Mouse (Mus musculus): Measurements from ENCODE around the gene Kctd10.

Gene Kctd10

GRCm38 (mm10) chr5:114380209-114381012, at the start of gene Kctd10, which contains the start of gene Ube3b:
Gene Kctd10 (minus strand): TSS chr5:114380508.
Gene Ube3b (plus strand): TSS chr5:114380607.
- DNase-seq (ENCODE audit: low read depth, low spot score), result peak; percentile 95

- no peak for DNase-seq (ENCODE audit: low read depth, low spot score)
These were observed 49.5 kb upstream of the Kctd10 start for GRCm38 (mm10) chr5:114429781-114430180.

GRCm38 (mm10) chr5:114428621-114429020, 48.3 kb upstream of the Kctd10 start:
- DNase-seq (ENCODE audit: low read depth, low spot score), result no peak

GRCm38 (mm10) chr5:114426732-114427131, 46.4 kb upstream of the Kctd10 start:
- no peak for DNase-seq (ENCODE audit: low read depth, low spot score)

GRCm38 (mm10) chr5:114423961-114424360, 43.7 kb upstream of the Kctd10 start:
- no peak for DNase-seq (ENCODE audit: low read depth, low spot score)

- no peak for DNase-seq (ENCODE audit: low read depth, low spot score)
These were observed 42.3 kb upstream of the Kctd10 start for GRCm38 (mm10) chr5:114422591-114422990.

- no peak for DNase-seq (ENCODE audit: low read depth, low spot score)
These were observed 41.4 kb upstream of the Kctd10 start for GRCm38 (mm10) chr5:114421561-114422298.

- DNase-seq (ENCODE audit: low read depth, low spot score), result peak; percentile 25
These were observed 38.2 kb upstream of the Kctd10 start for GRCm38 (mm10) chr5:114418541-114418940.

- no peak for DNase-seq (ENCODE audit: low read depth, low spot score)
These were observed 36.5 kb upstream of the Kctd10 start for GRCm38 (mm10) chr5:114416855-114417254.

GRCm38 (mm10) chr5:114415606-114416005, 35.3 kb upstream of the Kctd10 start:
- DNase-seq (ENCODE audit: low read depth, low spot score), result no peak

GRCm38 (mm10) chr5:114413067-114413735, 32.9 kb upstream of the Kctd10 start:
- DNase-seq (ENCODE audit: low read depth, low spot score), result no peak

GRCm38 (mm10) chr5:114412361-114412998, 32.2 kb upstream of the Kctd10 start:
- DNase-seq (ENCODE audit: low read depth, low spot score), result peak; percentile 41

GRCm38 (mm10) chr5:114410429-114410828, 30.1 kb upstream of the Kctd10 start:
- no peak for DNase-seq (ENCODE audit: low read depth, low spot score)

GRCm38 (mm10) chr5:114408846-114409245, 28.5 kb upstream of the Kctd10 start:
- DNase-seq (ENCODE audit: low read depth, low spot score), result no peak

- DNase-seq (ENCODE audit: low read depth, low spot score), result no peak
These were observed 27.5 kb upstream of the Kctd10 start for GRCm38 (mm10) chr5:114407810-114408209.

GRCm38 (mm10) chr5:114407269-114407668, 27.0 kb upstream of the Kctd10 start:
- no peak for DNase-seq (ENCODE audit: low read depth, low spot score)

- no peak for DNase-seq (ENCODE audit: low read depth, low spot score)
These were observed 26.3 kb upstream of the Kctd10 start for GRCm38 (mm10) chr5:114406592-114406991.

GRCm38 (mm10) chr5:114393169-114393568, 12.9 kb upstream of the Kctd10 start:
- DNase-seq (ENCODE audit: low read depth, low spot score), result no peak

- DNase-seq (ENCODE audit: low read depth, low spot score), result no peak
These were observed 4.1 kb upstream of the Kctd10 start for GRCm38 (mm10) chr5:114384448-114384847.

GRCm38 (mm10) chr5:114383184-114383904, 3.0 kb upstream of the Kctd10 start:
- peak; percentile 74 for DNase-seq (ENCODE audit: low read depth, low spot score)

- no peak for DNase-seq (ENCODE audit: low read depth, low spot score)
These were observed 674 bp upstream of the Kctd10 start for GRCm38 (mm10) chr5:114381013-114381351.

All from R1 (cell line).